Mouse (Mus musculus) MEL (cell line): ENCODE data around the gene Sgk2. TPM values are rescaled to one million over a fixed set of nuclear protein-coding genes. Genes with fewer than 3 reads are reported as not detected.

ENCODE experiments used
- DNase-seq: peaks from one replicate; pipeline ENCODE4 v3.0.0; 2011; ENCODE audit warnings: low read depth, low spot score
- H3K27ac ChIP-seq: 2 replicates; pipeline ENCODE4 v1.5.1; 2012; ENCODE audit warnings: low read depth, mild to moderate bottlenecking, control low read depth, low read length, moderate library complexity; ENCODE audit not compliant: control insufficient read depth
- H3K27me3 ChIP-seq, 2 experiments: fragments of 150-350 bp in 1 of 2; sonication (generic) in 1 of 2; 2 replicates each; pipeline ENCODE4 v1.6.1; 2012; ENCODE audit warnings: low read length in 2 of 2, mild to moderate bottlenecking in 2 of 2, improper control_type of control experiment in 1 of 2, moderate library complexity in 1 of 2; ENCODE audit not compliant: insufficient read depth in 2 of 2, control insufficient read depth in 1 of 2
- H3K36me3 ChIP-seq, 2 experiments: 2 replicates each; pipeline ENCODE4 v1.6.1; 2012 to 2014; ENCODE audit warnings: low read length in 2 of 2, improper control_type of control experiment in 1 of 2, inconsistent platforms in 1 of 2, mild to moderate bottlenecking in 1 of 2; ENCODE audit not compliant: insufficient read depth in 2 of 2, control insufficient read depth in 1 of 2
- H3K4me1 ChIP-seq, 2 experiments: fragments of 150-350 bp in 1 of 2; sonication (generic) in 1 of 2; 2 replicates each; pipeline ENCODE4 v1.6.1; 2012; ENCODE audit warnings: low read length in 2 of 2, improper control_type of control experiment in 1 of 2, mild to moderate bottlenecking in 1 of 2; ENCODE audit not compliant: insufficient read depth in 2 of 2, control insufficient read depth in 1 of 2
- H3K4me3 ChIP-seq, 2 experiments: fragments of 150-350 bp in 1 of 2; sonication (generic) in 1 of 2; 2 replicates each; pipeline ENCODE4 v1.5.1; 2012; ENCODE audit warnings: low read depth in 2 of 2, low read length in 2 of 2, mild to moderate bottlenecking in 2 of 2, moderate library complexity in 2 of 2, control low read depth in 1 of 2, improper control_type of control experiment in 1 of 2; ENCODE audit not compliant: control insufficient read depth in 1 of 2, insufficient read depth in 1 of 2
- H3K79me2 ChIP-seq: 2 replicates; pipeline ENCODE4 v1.6.1; 2012; ENCODE audit warnings: mild to moderate bottlenecking, low read length, moderate library complexity; ENCODE audit not compliant: control insufficient read depth, poor library complexity, insufficient read depth
- H3K9ac ChIP-seq: 2 replicates; pipeline ENCODE4 v1.6.1; 2012; ENCODE audit warnings: low read depth, mild to moderate bottlenecking, control low read depth, low read length, moderate library complexity; ENCODE audit not compliant: control insufficient read depth, poor library complexity, severe bottlenecking
- H3K9me3 ChIP-seq: fragments of 150-350 bp; sonication (generic); replicated peaks from 2 replicates; pipeline ENCODE4 v1.6.1; 2012; ENCODE audit warnings: mild to moderate bottlenecking, low read length, improper control_type of control experiment, moderate library complexity; ENCODE audit not compliant: insufficient read depth
- BHLHE40 ChIP-seq: IDR thresholded peaks from 2 replicates; pipeline ENCODE4 v1.6.1; 2012; ENCODE audit warnings: low read depth, mild to moderate bottlenecking, inconsistent platforms, low read length, improper control_type of control experiment, borderline replicate concordance
- CHD2 ChIP-seq: IDR thresholded peaks from 2 replicates; pipeline ENCODE4 v1.6.1; 2011; ENCODE audit warnings: low read length, improper control_type of control experiment
- CTCF ChIP-seq, 3 experiments: IDR thresholded peaks in 2 of 3; conservative IDR thresholded peaks in 1 of 3; 2 replicates each; pipeline ENCODE4 v1.5.1; 2011 to 2012; ENCODE audit warnings: low read length in 3 of 3, low read depth in 2 of 3, mild to moderate bottlenecking in 2 of 3, improper control_type of control experiment in 1 of 3, inconsistent platforms in 1 of 3, mixed read lengths in 1 of 3, moderate library complexity in 1 of 3; ENCODE audit not compliant: control insufficient read depth in 1 of 3, insufficient read depth in 1 of 3, poor library complexity in 1 of 3, severe bottlenecking in 1 of 3
- ELF1 ChIP-seq: IDR thresholded peaks from 2 replicates; pipeline ENCODE4 v1.6.1; 2014; ENCODE audit warnings: low read depth, mild to moderate bottlenecking, inconsistent platforms, low read length, improper control_type of control experiment, moderate library complexity
- EP300 ChIP-seq, 2 experiments: IDR thresholded peaks; 2 replicates each; pipeline ENCODE4 v1.6.1; 2011; ENCODE audit warnings: improper control_type of control experiment in 2 of 2, low read length in 2 of 2, low read depth in 1 of 2, mild to moderate bottlenecking in 1 of 2
- ETS1 ChIP-seq: IDR thresholded peaks from 2 replicates; pipeline ENCODE4 v1.6.1; 2012; ENCODE audit warnings: low read depth, mild to moderate bottlenecking, inconsistent platforms, low read length, improper control_type of control experiment, moderate library complexity
- MAX ChIP-seq: IDR thresholded peaks from 2 replicates; pipeline ENCODE4 v1.6.1; 2011; ENCODE audit warnings: low read length, improper control_type of control experiment
- MAZ ChIP-seq: IDR thresholded peaks from 2 replicates; pipeline ENCODE4 v1.6.1; 2012; ENCODE audit warnings: low read depth, mild to moderate bottlenecking, inconsistent platforms, low read length, improper control_type of control experiment
- MYC ChIP-seq: IDR thresholded peaks from 2 replicates; pipeline ENCODE4 v1.6.1; 2011; ENCODE audit warnings: low read depth, mild to moderate bottlenecking, low read length, improper control_type of control experiment, moderate library complexity
- NRF1 ChIP-seq: IDR thresholded peaks from 2 replicates; pipeline ENCODE4 v1.6.1; 2014; ENCODE audit warnings: low read depth, mild to moderate bottlenecking, inconsistent platforms, low read length, improper control_type of control experiment, moderate library complexity; ENCODE audit not compliant: poor library complexity, insufficient read depth, severe bottlenecking
- POLR2A ChIP-seq, 2 experiments: IDR thresholded peaks; 2 replicates each; pipeline ENCODE4 v1.6.1; 2011 to 2012; ENCODE audit warnings: low read length in 2 of 2, mild to moderate bottlenecking in 2 of 2, control low read depth in 1 of 2, improper control_type of control experiment in 1 of 2, low read depth in 1 of 2, moderate library complexity in 1 of 2; ENCODE audit not compliant: control insufficient read depth in 1 of 2, insufficient read depth in 1 of 2, poor library complexity in 1 of 2
- RAD21 ChIP-seq: IDR thresholded peaks from 2 replicates; pipeline ENCODE4 v1.6.1; 2011; ENCODE audit warnings: mild to moderate bottlenecking, low read depth, low read length, improper control_type of control experiment
- RCOR1 ChIP-seq: IDR thresholded peaks from 2 replicates; pipeline ENCODE4 v1.6.1; 2012; ENCODE audit warnings: low read depth, mild to moderate bottlenecking, inconsistent platforms, low read length, improper control_type of control experiment
- SMC3 ChIP-seq: IDR thresholded peaks from 2 replicates; pipeline ENCODE4 v1.6.1; 2011; ENCODE audit warnings: low read depth, low read length, improper control_type of control experiment
- TBP ChIP-seq: IDR thresholded peaks from 2 replicates; pipeline ENCODE4 v1.8.0; 2011; ENCODE audit warnings: low read depth, low read length, improper control_type of control experiment
- TCF12 ChIP-seq: IDR thresholded peaks from 2 replicates; pipeline ENCODE4 v1.6.1; 2014; ENCODE audit warnings: low read depth, mild to moderate bottlenecking, inconsistent platforms, low read length, improper control_type of control experiment, moderate library complexity
- USF2 ChIP-seq, 2 experiments: IDR thresholded peaks; 2 replicates each; pipeline ENCODE4 v1.6.1; 2011 to 2012; ENCODE audit warnings: improper control_type of control experiment in 2 of 2, low read length in 2 of 2, borderline replicate concordance in 1 of 2, inconsistent platforms in 1 of 2, low read depth in 1 of 2, mild to moderate bottlenecking in 1 of 2; ENCODE audit not compliant: insufficient read depth in 1 of 2
- polyA plus RNA-seq, 2 experiments: library from polyadenylated mRNA; stranded (reverse) in 1 of 2; unstranded in 1 of 2; fragments of >175 nt in 1 of 2; fragments of >200 nt in 1 of 2; gene quantifications; 2 replicates each; pipeline versions ENCODE4 v1.2.1 to v1.2.4; 2012; ENCODE audit warnings: low replicate concordance in 2 of 2, low read depth in 1 of 2; ENCODE audit not compliant: insufficient read length in 2 of 2, insufficient read depth in 1 of 2, missing spikeins in 1 of 2
- total RNA-seq: library from RNA; depleted of rRNA; stranded (reverse); fragments of 300-350 nt; gene quantifications from 2 replicates; pipeline ENCODE4 v1.2.3, GENCODE M21; 2012

Gene Sgk2
- total and polyA plus RNA-seq, 3 experiments, result not detected

GRCm38 (mm10) chr2:162947736-162948135, 39.4 kb upstream of the Sgk2 start:
- H3K36me3 ChIP-seq, result no peaks in the 10 kb centered on the region
- TF ChIP-seq MYC, result no peak
- TF ChIP-seq, all 39 proteins: peak for 0
- H3K9ac ChIP-seq, result no peak overlapping the region

GRCm38 (mm10) chr2:162948221-162948620, 38.9 kb upstream of the Sgk2 start:
- H3K27me3 ChIP-seq, result no peaks in the 10 kb centered on the region
- H3K79me2 ChIP-seq, result no peaks in the 10 kb centered on the region
- no peaks in the 10 kb centered on the region for H3K36me3 ChIP-seq
- H3K9ac ChIP-seq, result no peak overlapping the region
- no peak overlapping the region for H3K27ac ChIP-seq
- DNase-seq, result no peak
- TF ChIP-seq MAZ (no peak), CTCF (IDR thresholded peaks at IDR 0.05 in 2 of 3, conservative IDR thresholded peaks at IDR 0.05 in 1 of 3; ENCODE audit: control insufficient read depth in 1 of 3, insufficient read depth in 1 of 3, low read depth in 2 of 3, low read length in 3 of 3, poor library complexity in 1 of 3, severe bottlenecking in 1 of 3) (no peak), RAD21 (no peak), SMC3 (no peak), MYC (no peak), ELF1 (no peak), NRF1 (no peak), POLR2A (IDR thresholded peaks at IDR 0.05; ENCODE audit: control insufficient read depth in 1 of 2, insufficient read depth in 1 of 2, low read depth in 1 of 2, low read length in 2 of 2, poor library complexity in 1 of 2) (no peak), MAX (no peak), ETS1 (no peak), EP300 (IDR thresholded peaks at IDR 0.05; ENCODE audit: low read depth in 1 of 2, low read length in 2 of 2) (no peak), TBP (no peak), RCOR1 (no peak), BHLHE40 (no peak), TCF12 (no peak), USF2 (IDR thresholded peaks at IDR 0.05; ENCODE audit: borderline replicate concordance in 1 of 2, insufficient read depth in 1 of 2, low read depth in 1 of 2, low read length in 2 of 2) (no peak), CHD2 (no peak)
- no peaks in the 10 kb centered on the region for H3K9me3 ChIP-seq
- H3K4me1 ChIP-seq, result no peaks in the 10 kb centered on the region
- no peak overlapping the region for H3K4me3 ChIP-seq

More at GRCm38 (mm10) chr2:162947736-162948135, 39.4 kb upstream of the Sgk2 start:
- Histone ChIP-seq H3K9me3 (no peaks in the 10 kb centered on the region), H3K27me3 (no peaks in the 10 kb centered on the region), H3K4me1 (no peaks in the 10 kb centered on the region), H3K27ac (no peak overlapping the region), H3K4me3 (no peak overlapping the region), H3K79me2 (no peaks in the 10 kb centered on the region)
- DNase-seq, result no peak
